Mouse (Mus musculus) thymus, postnatal 10 days (tissue): ENCODE measurements around the gene Tacc3.

Experiments
- DNase-seq, 2 experiments: peaks; one replicate each; pipeline ENCODE4 v3.0.0; 2021; ENCODE audit warnings: low spot score in 2 of 2

Tacc3 gene

GRCm38 (mm10) chr5:33694848-33695717, 37.2 kb downstream of the Tacc3 start:
- DNase-seq: no peak

GRCm38 (mm10) chr5:33695718-33696121, 37.8 kb downstream of the Tacc3 start:
- no peak for DNase-seq

GRCm38 (mm10) chr5:33696430-33696829, 38.5 kb downstream of the Tacc3 start:
- DNase-seq: no peak

GRCm38 (mm10) chr5:33697534-33697933, 39.6 kb downstream of the Tacc3 start:
- DNase-seq: no peak

- no peak for DNase-seq
These were observed 40.1 kb downstream of the Tacc3 start for GRCm38 (mm10) chr5:33697947-33698512.

- DNase-seq: no peak
These were observed 40.7 kb downstream of the Tacc3 start for GRCm38 (mm10) chr5:33698669-33699068.

GRCm38 (mm10) chr5:33700010-33700409, 42.1 kb downstream of the Tacc3 start:
- no peak for DNase-seq

- no peak for DNase-seq
These were observed 43.9 kb downstream of the Tacc3 start for GRCm38 (mm10) chr5:33701832-33702231.

- no peak for DNase-seq
These were observed 46.1 kb downstream of the Tacc3 start for GRCm38 (mm10) chr5:33703999-33704398.

DNA sequence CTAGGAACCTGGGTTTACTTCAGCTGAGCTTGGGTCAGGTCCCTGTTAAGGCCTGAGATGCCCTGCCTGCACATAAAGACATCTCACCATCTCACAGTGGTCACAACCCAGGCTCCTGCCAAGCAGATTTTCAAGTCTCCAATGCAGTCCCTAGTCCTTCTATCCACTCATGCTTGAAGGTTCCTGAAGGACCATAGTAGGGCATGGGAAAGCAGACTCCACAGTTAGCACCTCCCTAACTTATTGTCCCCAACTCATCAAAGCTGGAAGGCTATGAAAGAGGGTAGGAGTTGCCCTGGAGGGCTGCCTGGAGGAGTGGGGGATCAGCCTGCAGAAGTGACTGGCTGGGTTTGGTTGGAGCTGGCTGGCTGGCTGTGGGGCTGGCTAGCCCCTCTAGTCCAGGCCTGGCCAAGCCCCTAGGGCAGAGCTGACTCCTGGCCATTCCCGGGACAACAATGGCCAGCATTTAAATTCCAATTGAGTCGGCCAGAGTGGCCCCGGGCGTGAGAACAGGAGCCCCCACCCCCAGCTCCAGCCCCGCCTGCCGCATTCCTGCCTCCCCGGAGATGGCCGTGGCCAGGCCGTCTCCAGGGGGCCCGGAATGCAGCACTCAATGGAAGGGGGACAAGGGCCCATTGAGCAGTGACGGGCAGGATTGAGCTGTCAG, 47.1 kb downstream of the Tacc3 start:
- DNase-seq: no peak

GRCm38 (mm10) chr5:33705612-33706349, 47.9 kb downstream of the Tacc3 start:
- no peak for DNase-seq

- DNase-seq: no peak
These were observed 48.4 kb downstream of the Tacc3 start for GRCm38 (mm10) chr5:33706350-33706629.

DNA sequence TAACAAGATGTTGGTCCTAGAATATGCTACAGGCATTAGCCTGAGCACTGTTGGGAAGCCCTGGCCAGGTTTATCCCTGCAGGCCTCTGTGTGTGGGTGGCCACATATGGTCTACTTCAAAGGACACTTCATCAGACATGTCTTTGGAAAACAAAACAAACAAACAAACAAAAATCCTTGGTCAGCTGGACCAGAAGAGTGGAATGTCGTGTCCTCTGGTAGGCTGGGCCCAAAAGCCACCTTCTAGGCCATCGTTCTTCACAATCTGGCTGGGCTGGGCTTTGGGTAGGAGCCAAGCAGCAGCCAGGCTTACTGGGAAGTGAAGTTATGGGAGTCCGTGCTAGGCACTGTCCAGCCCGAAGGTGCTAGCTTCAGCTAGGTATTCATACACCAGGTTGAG, 49.2 kb downstream of the Tacc3 start:
- DNase-seq: no peak

DNA sequence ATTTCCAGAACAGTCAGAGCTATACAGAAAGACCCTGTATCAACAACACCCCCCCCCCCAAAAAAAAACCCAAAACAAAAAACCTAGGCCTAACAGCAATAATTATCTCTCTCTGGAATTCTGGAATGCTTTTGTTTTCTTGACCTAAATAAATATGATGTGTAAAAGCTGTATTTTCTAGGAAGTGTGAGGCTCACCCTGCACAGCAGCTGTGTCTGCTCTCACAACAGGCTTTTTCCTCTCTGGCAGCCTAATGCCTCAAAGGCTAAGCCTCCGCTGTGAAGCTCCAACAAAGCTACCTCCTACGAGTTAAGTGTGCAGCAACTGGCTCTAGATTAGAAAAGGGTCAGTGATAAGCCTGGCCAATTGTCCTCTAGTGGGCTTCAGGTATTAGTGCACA, 51.1 kb downstream of the Tacc3 start:
- no peak for DNase-seq

- DNase-seq: no peak
These were observed 54.6 kb downstream of the Tacc3 start for GRCm38 (mm10) chr5:33712550-33712949.

GRCm38 (mm10) chr5:33715182-33715581, 57.3 kb downstream of the Tacc3 start:
- no peak for DNase-seq

- DNase-seq: no peak
These were observed 58.5 kb downstream of the Tacc3 start for GRCm38 (mm10) chr5:33716467-33716866.

DNA sequence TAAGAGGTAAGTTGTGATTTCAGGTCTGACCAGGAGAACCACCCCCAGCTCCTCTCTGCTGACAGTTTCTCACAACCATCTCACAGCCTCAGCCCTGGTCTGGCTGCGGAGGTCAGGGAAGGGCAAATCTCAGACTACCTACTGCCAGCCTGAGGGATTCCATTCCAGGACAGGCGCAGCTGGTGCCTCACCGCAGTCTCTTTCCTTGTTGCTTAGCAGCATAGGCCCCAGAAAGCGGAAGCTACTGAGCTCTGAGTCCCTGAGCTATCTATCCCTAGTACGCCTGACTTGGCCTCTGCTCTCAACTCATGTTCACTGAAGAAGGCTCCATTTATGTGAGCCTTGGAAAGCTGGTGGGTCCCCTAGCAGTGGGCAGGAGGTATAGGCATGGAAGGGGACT, 60.5 kb downstream of the Tacc3 start:
- no peak for DNase-seq

DNA sequence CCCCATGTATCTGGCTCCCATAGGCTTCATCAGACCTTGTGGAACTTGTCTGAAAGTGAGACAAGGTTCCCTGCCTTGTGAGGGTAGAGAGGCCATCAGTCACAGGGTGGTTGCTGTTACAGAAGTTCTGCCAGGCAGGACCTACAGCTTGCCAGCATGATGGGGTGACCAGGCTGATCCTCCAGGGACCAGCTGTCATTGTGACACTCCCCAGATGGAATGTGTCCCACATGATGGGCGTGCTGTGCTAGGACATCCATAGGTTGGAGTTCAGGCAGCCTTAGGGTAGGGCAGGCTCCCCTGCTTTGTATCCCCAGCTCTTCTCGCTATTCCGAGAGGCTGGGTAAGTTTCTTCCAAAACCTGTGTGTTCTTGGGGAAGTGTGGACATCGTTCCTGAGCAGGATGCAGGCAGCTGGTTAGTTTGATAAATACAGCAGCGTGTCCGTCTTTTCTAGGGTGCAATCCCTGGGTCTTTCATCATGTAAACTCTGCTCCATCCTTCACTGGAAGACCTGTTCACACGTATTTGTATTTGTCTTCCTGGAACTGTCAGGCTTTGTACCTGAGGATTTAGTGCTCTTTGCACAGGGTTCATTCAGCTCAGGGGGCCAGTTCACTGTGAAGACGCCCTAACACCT, 63.0 kb downstream of the Tacc3 start:
- no peak for DNase-seq

- DNase-seq: peak; percentile 19 to 24
These were observed 63.8 kb downstream of the Tacc3 start, which contains the start of gene Fgfr3 for GRCm38 (mm10) chr5:33721541-33722265. Fgfr3 (plus strand) TSS chr5:33721674.
